Mouse (Mus musculus): Measurements from ENCODE around the gene Upk3bl.

GRCm38 (mm10) chr5:136016014-136016876 is 38.0 kb upstream of the Upk3bl start:
- TF ChIP-seq POLR2A (IDR thresholded peaks at IDR 0.05; ENCODE audit: insufficient read length, low read depth) = no peak
- no peak for TF ChIP-seq MYOG (IDR thresholded peaks at IDR 0.05; ENCODE audit: control insufficient read depth in 1 of 3, insufficient read depth in 1 of 3, insufficient read length in 2 of 3, low read depth in 2 of 3)
- TF ChIP-seq MAX (IDR thresholded peaks at IDR 0.05; ENCODE audit: low read depth) = peak; percentile 80
- no peak for TF ChIP-seq E2F4 (IDR thresholded peaks at IDR 0.05; ENCODE audit: insufficient read depth)
- no peak for TF ChIP-seq TCF12 (IDR thresholded peaks at IDR 0.05; ENCODE audit: insufficient read depth, poor library complexity, severe bottlenecking)
- TF ChIP-seq CEBPB (IDR thresholded peaks at IDR 0.05; ENCODE audit: insufficient read depth, poor library complexity, severe bottlenecking) = no peak
- TF ChIP-seq USF1 (IDR thresholded peaks at IDR 0.05; ENCODE audit: low read depth) = peak; percentile 68
- no peak for TF ChIP-seq POLR2AphosphoS2 (IDR thresholded peaks at IDR 0.05; ENCODE audit: insufficient read length, low read depth)
- TF ChIP-seq REST (IDR thresholded peaks at IDR 0.05; ENCODE audit: insufficient read depth, insufficient read length) = no peak
